Mouse (Mus musculus): Measurements from ENCODE around the gene Gm853. TPM values are rescaled to one million over a fixed set of nuclear protein-coding genes. Genes with fewer than 3 reads are reported as not detected.
"Not testable (repeated sequence)": the region's sequence is repeated elsewhere in the genome, so short reads cannot be mapped to it uniquely, and the experiment has no call there.

Gm853 gene
- polyA plus RNA-seq, 1 experiment from 2014 or later: not detected

DNA sequence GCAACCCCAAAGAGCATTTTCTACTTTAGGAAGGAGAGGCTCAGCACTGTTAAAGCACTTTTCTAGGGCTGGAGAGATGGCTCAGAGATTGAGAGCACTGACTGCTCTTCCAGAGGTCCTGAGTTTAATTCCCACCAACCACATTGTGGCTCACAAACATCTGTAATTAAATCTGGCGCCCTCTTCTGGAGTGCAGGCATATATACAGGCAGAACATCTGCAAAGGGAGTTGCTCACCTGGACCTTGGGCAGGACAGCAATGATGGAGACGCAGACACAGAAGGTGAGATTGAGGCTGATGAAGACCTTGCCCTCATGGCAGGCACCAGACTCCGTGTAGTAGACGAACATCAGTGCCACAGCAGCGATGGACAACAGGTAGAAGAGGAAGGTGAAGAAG is 38.2 kb upstream of the Gm853 start:
- DNase-seq (ENCODE audit: low spot score): peak; percentile 13
- H3K36me3 ChIP-seq (replicated peaks; ENCODE audit: control insufficient read depth, insufficient read depth, low read depth, low read length): no peaks in the 10 kb centered on the region; the same call in 1 of the 2 replicates
- no peak for ATAC-seq (replicated peaks; ENCODE audit: insufficient number of reproducible peaks, low FRiP score, low TSS enrichment, low read depth)
- no peak overlapping the region for H3K9ac ChIP-seq (replicated peaks; ENCODE audit: low read length)
- no peak overlapping the region for H3K4me3 ChIP-seq (ENCODE audit: low read depth, low read length)
- H3K27me3 ChIP-seq (ENCODE audit: control insufficient read depth, insufficient read depth, low read length): no peaks in the 10 kb centered on the region
- no peak overlapping the region for H3K4me2 ChIP-seq (ENCODE audit: low read depth, low read length)
- H3K4me1 ChIP-seq (ENCODE audit: control insufficient read depth, insufficient read depth, low read length): peaks cover 3% of the 10 kb centered on the region; the same call in 1 of the 2 replicates
- WGBS: 32% methylated on average over 5 of the region's 5 CpGs
- no peaks in the 10 kb centered on the region for H3K9me3 ChIP-seq (replicated peaks; ENCODE audit: control insufficient read depth, low read length)
- no peak overlapping the region for H3K27ac ChIP-seq (replicated peaks; ENCODE audit: low read depth, low read length)

GRCm38 (mm10) chr4:130252441-130253157 is 30.4 kb upstream of the Gm853 start:
- H3K4me1 ChIP-seq (ENCODE audit: control insufficient read depth, insufficient read depth, low read length): no peaks in the 10 kb centered on the region
- H3K9ac ChIP-seq (replicated peaks; ENCODE audit: low read length): no peak overlapping the region
- WGBS: 56% methylated on average over 8 of the region's 8 CpGs
- H3K4me2 ChIP-seq (ENCODE audit: low read depth, low read length): no peak overlapping the region
- DNase-seq (ENCODE audit: low spot score) (no peak), ATAC-seq (replicated peaks; ENCODE audit: insufficient number of reproducible peaks, low FRiP score, low TSS enrichment, low read depth) (peak; percentile 25; the same call in 1 of the 2 replicates)
- H3K27me3 ChIP-seq (ENCODE audit: control insufficient read depth, insufficient read depth, low read length): no peaks in the 10 kb centered on the region
- H3K27ac ChIP-seq (replicated peaks; ENCODE audit: low read depth, low read length): no peak overlapping the region
- no peaks in the 10 kb centered on the region for H3K9me3 ChIP-seq (replicated peaks; ENCODE audit: control insufficient read depth, low read length)
- no peak overlapping the region for H3K4me3 ChIP-seq (ENCODE audit: low read depth, low read length)
- H3K36me3 ChIP-seq (replicated peaks; ENCODE audit: control insufficient read depth, insufficient read depth, low read depth, low read length): no peaks in the 10 kb centered on the region

DNA sequence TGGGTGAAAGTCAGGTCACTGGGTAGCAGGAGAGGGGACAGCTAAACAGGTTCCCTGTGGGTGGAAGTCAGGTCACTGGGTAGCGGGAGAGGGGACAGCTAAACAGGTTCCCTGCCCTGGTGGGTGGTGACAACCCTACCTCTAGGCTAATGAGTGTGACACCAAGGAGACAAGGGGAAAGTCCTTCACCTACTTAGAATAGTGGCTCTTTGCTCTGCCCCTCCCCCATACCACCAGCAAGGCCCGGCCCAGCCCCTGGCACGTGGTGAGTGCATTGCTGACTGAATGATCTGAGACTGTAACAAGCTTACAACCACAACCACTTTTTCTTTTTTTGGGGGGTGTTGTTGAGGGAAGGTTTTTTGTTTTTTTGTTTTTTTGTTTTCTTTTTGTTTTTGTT is 29.6 kb upstream of the Gm853 start:
- ATAC-seq (replicated peaks; ENCODE audit: insufficient number of reproducible peaks, low FRiP score, low TSS enrichment, low read depth) (no peak), DNase-seq (ENCODE audit: low spot score) (no peak)
- Histone ChIP-seq H3K27me3 (ENCODE audit: control insufficient read depth, insufficient read depth, low read length) (no peaks in the 10 kb centered on the region), H3K9me3 (replicated peaks; ENCODE audit: control insufficient read depth, low read length) (no peaks in the 10 kb centered on the region), H3K4me3 (ENCODE audit: low read depth, low read length) (no peak overlapping the region), H3K4me1 (ENCODE audit: control insufficient read depth, insufficient read depth, low read length) (no peaks in the 10 kb centered on the region), H3K4me2 (ENCODE audit: low read depth, low read length) (peak overlapping the region; percentile 8; the same call in 1 of the 2 replicates), H3K27ac (replicated peaks; ENCODE audit: low read depth, low read length) (no peak overlapping the region), H3K36me3 (replicated peaks; ENCODE audit: control insufficient read depth, insufficient read depth, low read depth, low read length) (no peaks in the 10 kb centered on the region), H3K9ac (replicated peaks; ENCODE audit: low read length) (no peak overlapping the region)
- WGBS: 43% methylated on average over 3 of the region's 3 CpGs

GRCm38 (mm10) chr4:130251172-130251705 is 29.0 kb upstream of the Gm853 start:
- Histone ChIP-seq H3K27me3 (ENCODE audit: control insufficient read depth, insufficient read depth, low read length) (no peaks in the 10 kb centered on the region), H3K9ac (replicated peaks; ENCODE audit: low read length) (no peak overlapping the region), H3K27ac (replicated peaks; ENCODE audit: low read depth, low read length) (no peak overlapping the region), H3K4me1 (ENCODE audit: control insufficient read depth, insufficient read depth, low read length) (no peaks in the 10 kb centered on the region), H3K9me3 (replicated peaks; ENCODE audit: control insufficient read depth, low read length) (no peaks in the 10 kb centered on the region), H3K36me3 (replicated peaks; ENCODE audit: control insufficient read depth, insufficient read depth, low read depth, low read length) (no peaks in the 10 kb centered on the region), H3K4me3 (ENCODE audit: low read depth, low read length) (no peak overlapping the region), H3K4me2 (ENCODE audit: low read depth, low read length) (peak overlapping the region; percentile 8; the same call in 1 of the 2 replicates)
- ATAC-seq (replicated peaks; ENCODE audit: insufficient number of reproducible peaks, low FRiP score, low TSS enrichment, low read depth): no peak
- 42% methylated on average over 7 of the region's 7 CpGs for WGBS
- no peak for DNase-seq (ENCODE audit: low spot score)

- DNase-seq (ENCODE audit: low spot score) (no peak), ATAC-seq (replicated peaks; ENCODE audit: insufficient number of reproducible peaks, low FRiP score, low TSS enrichment, low read depth) (no peak)
- Histone ChIP-seq H3K9me3 (replicated peaks; ENCODE audit: control insufficient read depth, low read length) (no peaks in the 10 kb centered on the region), H3K4me1 (ENCODE audit: control insufficient read depth, insufficient read depth, low read length) (no peaks in the 10 kb centered on the region), H3K4me2 (ENCODE audit: low read depth, low read length) (no peak overlapping the region), H3K27me3 (ENCODE audit: control insufficient read depth, insufficient read depth, low read length) (no peaks in the 10 kb centered on the region), H3K4me3 (ENCODE audit: low read depth, low read length) (no peak overlapping the region), H3K9ac (replicated peaks; ENCODE audit: low read length) (no peak overlapping the region), H3K36me3 (replicated peaks; ENCODE audit: control insufficient read depth, insufficient read depth, low read depth, low read length) (no peaks in the 10 kb centered on the region), H3K27ac (replicated peaks; ENCODE audit: low read depth, low read length) (no peak overlapping the region)
- WGBS: 57% methylated on average over 3 of the region's 3 CpGs
Measured at GRCm38 (mm10) chr4:130248636-130249035, 26.4 kb upstream of the Gm853 start.

GRCm38 (mm10) chr4:130246132-130246531 is 23.9 kb upstream of the Gm853 start:
- Histone ChIP-seq H3K36me3 (replicated peaks; ENCODE audit: control insufficient read depth, insufficient read depth, low read depth, low read length) (no peaks in the 10 kb centered on the region), H3K27ac (replicated peaks; ENCODE audit: low read depth, low read length) (no peak overlapping the region), H3K4me3 (ENCODE audit: low read depth, low read length) (no peak overlapping the region), H3K4me2 (ENCODE audit: low read depth, low read length) (no peak overlapping the region), H3K9me3 (replicated peaks; ENCODE audit: control insufficient read depth, low read length) (no peaks in the 10 kb centered on the region), H3K9ac (replicated peaks; ENCODE audit: low read length) (no peak overlapping the region), H3K27me3 (ENCODE audit: control insufficient read depth, insufficient read depth, low read length) (no peaks in the 10 kb centered on the region), H3K4me1 (ENCODE audit: control insufficient read depth, insufficient read depth, low read length) (no peaks in the 10 kb centered on the region)
- WGBS: under 1% methylated on average over 6 of the region's 6 CpGs
- ATAC-seq (replicated peaks; ENCODE audit: insufficient number of reproducible peaks, low FRiP score, low TSS enrichment, low read depth): no peak
- DNase-seq (ENCODE audit: low spot score): peak; percentile 91

- WGBS: 82% methylated on average over 8 of the region's 8 CpGs
- Histone ChIP-seq H3K36me3 (replicated peaks; ENCODE audit: control insufficient read depth, insufficient read depth, low read depth, low read length) (no peaks in the 10 kb centered on the region), H3K9ac (replicated peaks; ENCODE audit: low read length) (no peak overlapping the region), H3K4me2 (ENCODE audit: low read depth, low read length) (no peak overlapping the region), H3K27ac (replicated peaks; ENCODE audit: low read depth, low read length) (no peak overlapping the region), H3K9me3 (replicated peaks; ENCODE audit: control insufficient read depth, low read length) (no peaks in the 10 kb centered on the region), H3K4me1 (ENCODE audit: control insufficient read depth, insufficient read depth, low read length) (no peaks in the 10 kb centered on the region), H3K27me3 (ENCODE audit: control insufficient read depth, insufficient read depth, low read length) (no peaks in the 10 kb centered on the region), H3K4me3 (ENCODE audit: low read depth, low read length) (no peak overlapping the region)
- ATAC-seq (replicated peaks; ENCODE audit: insufficient number of reproducible peaks, low FRiP score, low TSS enrichment, low read depth) (no peak), DNase-seq (ENCODE audit: low spot score) (no peak)
Measured at GRCm38 (mm10) chr4:130244749-130245148, 22.5 kb upstream of the Gm853 start.

GRCm38 (mm10) chr4:130243621-130244020 is 21.4 kb upstream of the Gm853 start:
- not testable (repeated sequence) for H3K27me3 ChIP-seq (ENCODE audit: control insufficient read depth, insufficient read depth, low read length); H3K4me2 ChIP-seq (ENCODE audit: low read depth, low read length); H3K9me3 ChIP-seq (replicated peaks; ENCODE audit: control insufficient read depth, low read length); H3K36me3 ChIP-seq (replicated peaks; ENCODE audit: control insufficient read depth, insufficient read depth, low read depth, low read length); H3K27ac ChIP-seq (replicated peaks; ENCODE audit: low read depth, low read length); ATAC-seq (replicated peaks; ENCODE audit: insufficient number of reproducible peaks, low FRiP score, low TSS enrichment, low read depth); DNase-seq (ENCODE audit: low spot score); H3K9ac ChIP-seq (replicated peaks; ENCODE audit: low read length); H3K4me1 ChIP-seq (ENCODE audit: control insufficient read depth, insufficient read depth, low read length); H3K4me3 ChIP-seq (ENCODE audit: low read depth, low read length)
- WGBS: 77% methylated on average over 1 of the region's 1 CpGs
